Mouse (Mus musculus): ENCODE measurements at regions not wholly inside any gene's neighbourhood (a gene's known extent, or its start where the extent isn't known, plus 50 kb on each side); places are given as distances from the start of the nearest gene placed in this dataset.

GRCm38 (mm10) chr17:52448701-52449100 lies 153.8 kb upstream of the Kcnh8 start:
- no peak for DNase-seq (ENCODE audit: low read depth, low spot score)

- no peak for DNase-seq (ENCODE audit: low read depth, low spot score)
Observed at GRCm38 (mm10) chr17:52459303-52459996, 143.1 kb upstream of the Kcnh8 start.

- no peak for DNase-seq (ENCODE audit: low read depth, low spot score)
Observed at GRCm38 (mm10) chr17:52459997-52460387, 142.5 kb upstream of the Kcnh8 start.

- DNase-seq (ENCODE audit: low read depth, low spot score): no peak
Observed at GRCm38 (mm10) chr17:52461264-52461663, 141.2 kb upstream of the Kcnh8 start.

- peak; percentile 54 for DNase-seq (ENCODE audit: low read depth, low spot score)
Observed at GRCm38 (mm10) chr17:52461709-52462141, 140.8 kb upstream of the Kcnh8 start.

- no peak for DNase-seq (ENCODE audit: low read depth, low spot score)
Observed at GRCm38 (mm10) chr17:52462361-52462760, 140.1 kb upstream of the Kcnh8 start.

DNA sequence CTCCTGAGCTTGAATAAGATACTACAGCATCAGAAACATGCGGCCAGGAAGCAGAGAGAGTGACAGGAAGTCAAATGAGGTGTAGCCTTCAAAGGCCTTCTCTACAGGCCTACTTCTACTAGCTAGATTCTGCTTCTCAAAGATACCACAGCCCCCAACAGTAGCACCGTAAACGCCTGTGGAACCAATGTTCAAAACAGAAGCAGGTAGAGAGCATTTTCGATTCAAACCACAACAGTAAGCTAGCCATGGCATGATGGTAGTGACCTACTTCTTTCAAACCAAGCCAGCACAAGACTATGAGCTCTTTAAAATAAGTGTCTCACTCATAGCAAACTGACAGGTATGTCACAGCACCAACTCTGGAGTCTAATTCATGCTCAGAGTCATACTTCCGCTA lies 134.0 kb upstream of the Kcnh8 start:
- DNase-seq (ENCODE audit: low read depth, low spot score): no peak

DNA sequence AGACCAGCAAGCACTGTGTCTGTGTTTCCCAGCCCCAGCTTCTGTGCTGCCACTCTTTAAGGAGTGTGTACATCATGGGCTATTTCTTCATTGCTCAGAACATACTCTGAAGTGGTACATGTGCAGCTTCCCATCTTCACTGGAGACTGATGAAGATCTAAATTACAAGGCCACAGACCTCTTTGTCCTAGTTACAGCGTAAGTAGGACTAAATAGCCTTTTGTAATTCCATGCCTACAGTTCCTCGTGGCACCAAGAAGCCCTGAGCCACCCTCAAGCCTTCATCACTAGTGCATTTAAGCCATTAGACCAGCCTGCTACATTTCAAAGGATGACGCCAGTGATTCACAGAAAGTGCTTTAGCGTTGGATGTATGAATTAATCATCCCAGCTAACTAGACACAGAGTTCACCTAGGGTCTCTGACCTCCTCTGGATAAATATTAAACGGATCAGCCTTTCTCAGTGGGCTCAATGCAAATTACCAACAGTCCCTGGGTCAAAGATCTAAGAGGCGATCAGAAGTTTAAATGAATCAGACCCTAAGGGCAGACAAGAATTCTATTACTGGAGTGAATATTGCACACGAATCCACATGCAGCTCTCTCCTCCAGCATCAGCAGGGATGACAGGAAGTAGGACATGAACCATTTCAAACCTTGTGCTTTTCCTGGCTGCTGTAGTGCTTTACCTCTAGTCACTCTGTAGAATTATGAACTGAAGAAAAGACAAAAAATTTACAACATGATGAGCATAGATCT lies 123.0 kb upstream of the Kcnh8 start:
- DNase-seq (ENCODE audit: low read depth, low spot score): peak; percentile 26

- peak; percentile 19 for DNase-seq (ENCODE audit: low read depth, low spot score)
Observed at GRCm38 (mm10) chr17:52480087-52480638, 122.3 kb upstream of the Kcnh8 start.

GRCm38 (mm10) chr17:52506760-52507159 lies 95.7 kb upstream of the Kcnh8 start:
- DNase-seq (ENCODE audit: low read depth, low spot score): no peak

DNA sequence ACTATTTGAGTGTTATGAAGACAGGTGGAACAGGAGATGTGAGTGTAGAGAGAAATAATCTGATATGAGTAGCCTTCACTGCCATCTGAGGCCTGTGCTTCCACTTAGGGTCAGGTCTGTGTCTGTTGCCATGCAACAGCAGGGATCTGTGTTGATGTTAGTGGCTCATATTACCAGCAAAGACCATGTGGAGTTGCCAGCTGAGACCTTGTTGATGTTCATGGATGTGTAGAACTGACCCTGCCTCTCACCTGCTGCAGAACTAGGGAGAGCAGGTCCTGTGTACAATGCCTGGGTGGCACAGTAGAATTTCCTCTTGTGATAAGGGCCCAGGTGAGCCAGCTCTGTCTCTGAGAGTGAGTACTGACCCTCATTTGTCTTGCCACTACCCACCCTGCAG lies 72.2 kb upstream of the Kcnh8 start:
- peak; percentile 12 for DNase-seq (ENCODE audit: low read depth, low spot score)
